Mouse (Mus musculus) testis, postnatal 14 days (tissue): ENCODE measurements around the gene Dab1.

Experiments
- DNase-seq: peaks from one replicate; pipeline ENCODE4 v3.0.0; 2021; ENCODE audit warnings: low spot score

The Dab1 gene

DNA sequence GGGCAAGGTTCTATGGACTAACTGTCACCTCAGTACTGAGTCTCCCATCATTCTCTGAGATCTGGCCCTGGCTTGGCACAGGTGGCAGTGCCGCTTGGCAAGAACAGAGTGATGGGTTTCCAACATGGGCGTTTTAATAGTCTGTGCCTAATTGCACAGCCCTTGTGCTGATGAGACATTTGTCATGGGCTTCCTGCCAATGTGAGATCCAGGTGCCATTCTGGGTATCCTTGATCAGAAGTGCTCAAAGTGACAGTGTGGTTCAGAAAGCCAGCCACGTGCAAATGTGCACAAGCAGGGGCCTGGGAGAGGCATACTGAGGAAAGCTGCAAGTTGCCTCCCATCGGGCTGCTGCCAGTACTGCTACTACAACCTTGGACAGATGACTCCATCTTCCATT is 203.5 kb downstream of the Dab1 start:
- DNase-seq = no peak

DNA sequence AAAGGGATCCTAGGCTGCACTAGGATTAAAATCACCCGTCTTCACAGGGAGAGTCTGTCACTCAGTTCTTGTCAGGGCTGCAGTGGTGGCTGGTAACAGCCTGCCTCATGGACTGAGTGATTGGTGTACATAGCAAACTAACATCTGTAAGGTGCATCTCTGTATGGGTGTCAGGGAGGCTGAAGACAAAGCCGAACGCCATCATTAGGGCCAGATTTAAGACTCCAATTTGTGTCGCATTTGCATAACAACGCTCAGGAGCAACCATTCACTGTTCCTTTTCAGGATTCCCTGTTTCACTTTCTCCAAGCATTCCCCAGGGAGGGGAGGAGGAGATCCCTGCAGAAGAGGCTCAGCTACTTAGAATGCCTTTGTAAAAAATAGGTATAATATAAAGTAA is 219.2 kb downstream of the Dab1 start:
- DNase-seq = no peak

DNA sequence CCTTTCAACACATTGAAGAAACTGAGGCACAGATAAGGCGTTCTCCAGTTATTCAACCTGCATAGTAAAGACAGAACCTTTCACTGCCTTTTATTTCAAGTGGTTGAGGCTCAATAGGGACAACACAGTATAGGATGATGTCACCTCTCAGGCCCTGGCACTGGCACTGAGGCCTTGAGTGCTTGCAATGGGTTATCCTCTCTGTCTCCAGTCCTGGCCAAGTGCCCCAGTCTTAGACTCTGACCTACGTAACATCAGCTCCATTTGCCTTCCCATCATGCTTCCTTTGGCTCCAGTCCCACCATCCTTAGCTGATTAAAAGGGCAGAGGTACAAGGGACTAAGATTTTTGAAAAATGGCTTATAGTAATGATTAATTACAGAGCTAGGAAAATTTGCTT is 220.4 kb downstream of the Dab1 start:
- DNase-seq = no peak

DNA sequence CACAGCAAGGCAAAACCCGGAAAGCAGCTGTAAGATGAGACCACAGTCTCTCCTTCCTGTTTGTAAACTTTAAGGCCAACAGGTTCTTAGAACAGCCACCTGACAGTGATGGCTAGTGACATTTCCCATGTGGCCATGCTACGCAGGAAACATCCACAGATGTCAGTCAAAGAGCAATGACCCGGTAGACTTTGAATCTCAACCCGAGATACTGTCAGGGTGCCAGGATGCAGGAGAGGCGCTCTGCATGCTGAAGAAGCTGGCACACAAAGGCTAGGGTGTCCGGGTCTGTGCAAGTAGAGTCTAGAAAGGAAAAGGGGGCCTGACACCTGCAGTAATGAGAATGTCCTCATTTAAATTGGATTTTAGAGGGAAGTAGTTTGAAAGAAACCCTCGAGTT is 222.0 kb downstream of the Dab1 start:
- no peak for DNase-seq

DNA sequence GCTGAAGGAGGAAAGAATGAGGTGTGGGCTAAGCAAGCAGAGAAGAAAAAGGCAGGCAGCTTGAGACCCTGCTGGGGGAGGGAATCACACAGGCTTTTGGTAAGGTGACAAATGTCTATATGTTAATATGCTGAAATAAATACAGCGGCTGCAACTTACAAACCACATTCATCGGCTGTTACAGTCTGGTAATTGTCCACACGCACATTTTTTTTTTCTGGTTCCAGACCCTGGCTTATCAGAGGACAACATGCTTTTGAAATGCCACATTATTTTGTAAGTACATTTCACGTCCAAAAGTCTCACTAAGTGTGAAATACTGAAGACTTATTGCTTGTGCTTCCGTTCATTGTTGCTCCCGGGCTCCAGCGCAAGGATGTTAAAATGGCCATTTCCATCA is 225.5 kb downstream of the Dab1 start:
- DNase-seq = no peak

DNA sequence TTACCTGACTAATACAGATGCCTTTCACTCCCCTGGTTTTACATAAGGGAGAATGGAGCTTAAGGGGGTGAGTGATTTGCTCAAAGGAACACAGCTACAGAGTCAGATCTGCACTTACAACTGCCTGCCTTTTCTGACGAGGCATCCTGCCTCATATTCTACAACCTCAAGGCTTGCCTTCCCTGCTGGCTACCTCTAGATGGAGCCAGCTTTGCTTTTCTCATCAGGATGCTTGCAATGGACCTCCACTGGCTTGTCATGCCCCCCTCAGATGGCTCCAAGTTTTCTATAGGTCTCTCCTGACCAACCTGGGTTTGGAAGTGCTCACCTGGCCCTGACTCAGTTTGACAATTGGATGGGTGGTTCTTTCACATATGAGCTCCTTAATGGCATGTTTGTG is 238.0 kb downstream of the Dab1 start:
- no peak for DNase-seq

DNA sequence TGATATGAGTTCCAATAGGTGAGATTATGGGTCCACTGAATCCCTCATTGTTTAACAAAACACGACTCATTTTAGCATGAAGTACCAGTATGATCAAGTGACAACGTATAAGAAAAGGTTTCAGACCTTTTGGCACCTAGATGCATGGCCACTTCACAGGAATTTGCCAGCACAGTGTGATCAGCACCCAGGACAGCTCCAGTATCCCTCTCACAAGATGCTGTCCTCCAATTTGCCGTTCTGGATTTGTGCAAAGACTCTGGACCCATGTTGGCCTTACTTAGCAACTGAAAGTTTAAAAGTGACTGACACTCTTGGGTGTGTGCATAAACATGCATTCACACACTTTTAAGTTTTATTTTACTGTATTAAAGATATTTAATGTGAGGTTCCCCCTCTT is 256.4 kb downstream of the Dab1 start:
- no peak for DNase-seq

DNA sequence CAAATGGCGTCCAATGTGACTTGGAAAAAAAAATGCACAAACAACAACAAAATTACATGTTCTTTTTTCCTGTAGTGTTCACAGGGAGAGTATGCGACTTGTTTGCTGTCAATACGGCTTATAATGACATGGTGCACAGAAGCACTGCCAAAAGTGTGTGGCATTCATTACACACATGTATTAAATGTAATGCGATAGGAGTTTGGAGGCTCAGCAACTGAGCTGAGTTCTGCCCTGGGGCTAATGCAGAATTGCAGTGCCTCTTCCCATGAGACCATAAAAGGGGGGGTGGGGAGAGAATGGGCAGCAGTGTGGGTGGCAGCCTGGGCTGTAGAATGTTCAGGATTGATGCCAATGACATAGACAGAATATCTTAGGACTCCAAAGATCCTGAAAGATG is 259.7 kb downstream of the Dab1 start:
- DNase-seq = no peak

DNA sequence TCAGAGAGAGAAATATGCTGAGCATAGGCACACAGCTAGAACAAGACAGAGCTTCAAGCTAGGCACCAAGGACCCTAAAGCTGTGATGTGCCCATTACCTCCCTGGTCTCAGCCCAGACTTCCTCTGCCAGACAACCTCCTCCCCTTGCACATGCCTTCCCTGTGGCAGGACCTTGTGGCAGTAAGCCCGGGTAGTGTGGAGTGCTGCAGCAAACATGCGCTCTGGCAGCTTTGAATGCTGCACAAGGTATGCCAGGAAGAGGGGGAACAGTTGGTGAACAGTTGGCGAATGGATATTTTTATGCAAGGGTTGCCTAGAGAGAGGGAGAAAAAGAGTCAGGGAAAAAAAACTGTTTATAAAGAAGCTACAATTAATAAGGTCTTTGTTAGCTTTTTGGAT is 262.5 kb downstream of the Dab1 start:
- no peak for DNase-seq

DNA sequence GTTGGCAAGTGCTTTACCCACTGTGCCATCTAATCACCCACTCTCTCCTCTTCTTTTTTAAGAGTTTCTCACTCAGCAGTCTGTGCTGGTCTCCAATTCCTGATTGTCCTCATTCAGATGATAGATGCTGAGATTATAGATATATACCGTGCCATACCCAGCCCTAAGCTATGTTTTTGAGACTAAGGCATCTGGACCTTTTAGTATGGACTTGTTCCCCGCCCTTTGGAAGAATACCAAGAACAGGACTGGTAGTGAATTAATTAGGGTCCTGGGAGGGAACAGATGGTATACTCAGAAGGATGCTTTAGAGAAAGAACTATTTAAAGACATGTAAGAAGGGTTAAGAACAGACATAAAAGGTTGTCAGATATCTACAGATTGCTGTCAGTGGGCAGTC is 268.9 kb downstream of the Dab1 start:
- DNase-seq = no peak

DNA sequence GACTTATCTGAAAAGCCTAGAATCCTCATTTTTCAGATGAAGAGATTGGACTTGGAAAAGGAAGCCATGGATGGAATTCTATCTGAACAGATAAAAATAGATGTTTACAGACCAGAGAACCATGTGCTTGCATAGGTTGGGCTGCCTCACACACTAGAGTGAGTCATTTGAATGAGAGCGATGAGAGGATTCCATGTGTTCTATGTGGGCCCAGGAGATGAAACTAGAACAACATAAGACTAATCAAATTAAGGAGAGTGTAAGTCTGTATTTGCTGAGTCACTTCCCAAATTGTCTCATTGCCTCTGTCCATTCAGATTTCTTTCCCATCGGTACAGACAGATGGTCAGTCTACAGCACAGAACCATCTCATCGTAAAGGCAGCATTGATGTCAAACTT is 270.0 kb downstream of the Dab1 start:
- no peak for DNase-seq

DNA sequence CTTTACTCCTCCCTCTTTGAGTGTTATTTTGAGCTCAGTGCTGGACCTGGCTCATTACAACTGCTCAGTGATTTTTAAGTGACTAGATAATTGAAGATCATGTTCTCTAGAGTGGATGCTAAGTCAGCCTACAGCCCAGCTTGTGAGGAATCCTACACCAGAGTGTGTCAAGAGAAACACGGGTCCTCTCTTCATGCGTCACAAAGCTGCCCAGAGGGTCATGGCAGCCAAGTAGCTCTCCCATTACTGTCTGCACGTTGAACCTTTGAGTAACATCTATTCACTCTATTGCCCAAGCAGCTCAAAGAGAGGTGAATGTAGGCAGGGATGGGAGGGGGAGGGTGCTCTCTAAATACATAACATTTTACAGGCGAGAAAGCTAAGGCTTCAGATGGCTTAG is 277.6 kb downstream of the Dab1 start:
- no peak for DNase-seq

DNA sequence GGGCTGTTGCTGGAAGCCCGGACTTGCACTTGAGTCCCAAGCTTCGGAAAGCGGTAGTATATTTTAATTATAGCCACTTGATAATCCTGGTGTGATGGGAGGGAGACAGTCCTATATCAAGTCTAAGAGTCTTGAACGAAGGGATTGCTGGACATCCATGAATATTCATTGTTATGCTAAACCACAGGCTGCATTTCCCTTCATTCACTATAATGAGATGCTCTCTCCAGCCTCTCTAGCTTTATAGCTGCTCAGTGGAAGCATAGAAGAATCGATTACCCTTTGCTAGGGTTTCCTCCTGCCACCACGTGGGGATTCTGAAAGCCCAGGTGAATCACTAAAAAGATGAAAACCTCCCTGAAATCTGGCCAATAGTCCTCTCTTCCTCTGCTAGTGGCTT is 278.5 kb downstream of the Dab1 start:
- DNase-seq = no peak

DNA sequence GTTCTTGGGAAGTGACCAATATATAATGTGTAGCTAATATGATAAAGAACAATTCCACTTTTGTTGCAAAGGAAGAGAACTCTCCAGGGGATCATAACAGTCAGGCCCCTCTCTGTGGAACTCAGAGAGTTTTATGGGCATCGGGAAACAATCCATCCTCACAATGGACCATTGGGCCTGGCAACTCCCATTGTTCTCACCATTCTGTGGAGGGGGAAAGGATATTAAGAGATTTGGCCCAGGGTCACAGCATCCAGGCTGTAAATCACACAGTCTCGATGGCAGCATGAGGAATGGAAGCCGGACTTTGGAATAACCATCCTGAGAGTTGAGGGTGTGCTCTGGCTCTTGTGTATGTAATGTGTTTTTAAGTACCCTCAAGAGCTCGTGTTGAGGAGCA is 292.3 kb downstream of the Dab1 start:
- no peak for DNase-seq

DNA sequence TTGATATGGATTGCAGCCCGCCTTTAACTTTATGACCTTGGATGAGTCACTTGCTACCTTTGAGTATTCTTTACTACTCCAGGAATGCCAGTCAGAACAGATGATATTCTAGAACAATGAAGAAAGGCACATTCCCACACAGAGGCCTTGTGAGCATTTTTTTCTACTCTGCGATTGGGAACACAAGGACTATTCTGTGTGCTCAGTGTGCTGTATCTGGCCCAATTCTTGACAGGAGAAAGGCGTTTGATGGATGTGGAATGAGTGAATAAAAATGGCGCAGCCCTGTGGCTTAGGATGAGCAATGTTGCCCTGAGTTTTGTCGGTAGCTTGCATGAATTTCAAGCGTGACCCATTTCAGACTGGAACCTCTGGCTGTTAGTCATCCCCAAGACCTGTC is 292.9 kb downstream of the Dab1 start:
- no peak for DNase-seq

DNA sequence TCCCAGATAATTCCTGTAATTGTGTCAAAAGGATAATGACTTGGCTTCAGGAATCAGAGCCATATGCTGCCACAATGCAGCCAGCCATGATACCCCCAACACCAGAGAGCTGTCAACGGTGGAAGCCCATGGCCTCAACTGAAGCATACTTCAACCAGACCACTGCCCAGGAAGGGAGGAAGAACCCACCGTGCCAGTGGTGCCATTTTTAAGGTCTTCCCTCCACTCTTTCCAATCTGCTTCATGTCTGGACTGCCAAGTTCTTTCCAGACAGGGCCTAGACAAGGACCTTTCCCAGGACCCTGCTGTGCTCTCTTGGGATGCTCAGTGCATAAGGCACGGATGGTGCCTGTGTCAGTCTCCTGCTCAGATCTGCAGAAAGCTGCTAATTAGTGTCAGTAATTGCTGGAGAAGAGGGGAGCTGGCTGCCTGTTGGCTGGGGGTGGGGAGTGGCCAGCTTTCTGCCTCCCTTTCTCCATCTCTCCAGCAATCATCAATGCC is 303.3 kb downstream of the Dab1 start:
- no peak for DNase-seq

DNA sequence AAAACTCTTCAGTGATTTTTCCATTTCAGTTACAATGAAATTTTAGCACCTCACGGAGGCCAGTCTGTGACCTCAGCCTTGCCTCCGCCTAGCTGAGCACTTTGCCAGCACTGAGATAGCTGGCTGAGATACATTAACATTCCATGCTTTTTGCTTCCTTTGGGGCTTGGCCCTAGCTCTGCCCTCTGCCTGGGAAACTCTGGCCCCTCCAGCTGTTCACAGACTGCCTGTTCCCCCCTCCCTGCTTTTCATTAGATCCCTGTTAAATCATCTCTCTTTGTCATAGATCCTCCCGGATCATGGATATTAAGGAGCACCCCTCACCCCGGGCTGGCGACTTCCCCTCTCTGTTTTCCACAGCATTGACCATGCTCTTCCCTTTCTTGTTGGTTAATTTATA is 307.5 kb downstream of the Dab1 start:
- DNase-seq = no peak

DNA sequence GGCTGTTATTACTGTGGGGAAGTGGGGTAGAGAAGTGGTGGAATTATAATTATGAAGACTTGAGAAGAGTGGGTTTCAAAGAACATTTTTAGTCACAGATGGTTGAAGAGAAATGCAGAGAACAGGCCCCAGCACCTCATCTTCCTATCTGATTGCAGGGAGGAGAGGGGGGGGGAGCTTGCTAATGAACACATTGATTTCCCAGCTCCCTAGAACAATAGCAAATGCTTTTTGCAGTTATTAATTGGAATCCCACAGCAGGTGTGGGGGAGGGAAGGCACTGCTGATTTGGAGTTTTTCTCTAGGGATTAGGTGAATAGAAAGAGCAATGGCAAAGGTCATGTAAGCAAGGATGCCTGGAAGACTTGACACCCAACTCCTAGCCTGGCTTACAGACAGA is 310.5 kb downstream of the Dab1 start:
- no peak for DNase-seq

DNA sequence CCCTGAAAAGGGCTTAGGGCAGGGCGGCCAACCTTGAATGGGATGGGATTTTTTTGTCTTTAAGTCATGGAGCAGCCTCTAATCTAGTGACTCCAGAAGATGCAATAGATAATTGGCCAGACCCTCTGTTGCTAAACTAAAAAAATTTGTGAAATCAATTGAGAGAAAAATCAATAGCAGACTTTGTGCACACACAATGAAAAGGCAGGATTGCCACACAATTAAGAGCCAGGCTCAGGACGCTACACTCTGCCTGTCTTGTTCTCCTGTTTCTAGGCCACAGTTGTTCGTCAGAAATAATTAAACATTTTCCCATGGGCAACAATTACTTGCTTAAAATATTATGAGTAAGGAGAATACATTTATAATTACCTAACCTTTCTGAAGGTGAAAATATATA is 315.2 kb downstream of the Dab1 start:
- no peak for DNase-seq

DNA sequence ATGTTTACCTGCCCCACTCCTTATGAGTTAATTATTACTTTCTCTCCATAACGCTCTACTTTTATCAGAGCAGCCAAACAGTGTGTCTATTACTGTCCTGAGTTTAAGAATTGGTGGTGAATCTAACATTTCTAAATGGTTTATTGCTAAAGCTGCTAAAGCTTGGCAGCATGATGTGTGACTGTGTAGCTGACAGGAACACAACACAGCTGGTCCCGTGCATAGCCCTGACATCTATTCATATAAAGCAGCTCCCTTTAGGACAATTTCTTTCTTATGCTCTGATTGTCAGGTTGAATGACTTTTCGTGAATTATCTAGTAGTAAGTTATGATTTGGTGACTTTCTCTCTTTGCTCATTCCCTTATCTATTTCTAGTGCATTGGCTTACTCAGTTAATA is 329.1 kb downstream of the Dab1 start:
- no peak for DNase-seq

DNA sequence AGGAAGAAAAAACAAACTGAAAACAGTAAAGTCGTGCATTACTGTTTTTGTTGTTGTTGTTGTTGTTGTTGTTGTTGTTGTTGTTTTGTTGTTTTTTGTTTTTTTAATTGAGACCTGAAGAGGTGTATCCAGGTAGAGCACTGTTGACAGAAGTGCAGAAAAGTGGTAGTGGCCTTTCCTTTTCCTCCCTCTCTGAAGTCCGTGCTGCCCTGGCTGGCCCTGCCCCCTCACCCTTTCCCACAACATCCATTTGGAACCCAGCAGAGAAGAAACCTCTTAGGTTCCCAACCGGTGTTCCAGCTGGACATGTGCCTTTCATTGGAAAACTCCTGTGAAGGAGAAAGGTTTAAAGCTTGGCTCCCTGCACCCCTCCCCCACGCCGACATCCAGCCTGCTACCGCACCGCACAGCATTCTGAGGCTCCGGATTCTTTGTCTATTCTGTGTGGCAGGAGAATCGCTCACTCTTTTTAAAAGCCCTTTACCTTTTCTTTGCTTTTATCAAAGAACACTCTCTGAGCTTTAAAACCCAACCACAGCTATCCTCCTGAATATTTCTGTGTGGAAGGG is 334.6 kb downstream of the Dab1 start:
- DNase-seq = no peak

DNA sequence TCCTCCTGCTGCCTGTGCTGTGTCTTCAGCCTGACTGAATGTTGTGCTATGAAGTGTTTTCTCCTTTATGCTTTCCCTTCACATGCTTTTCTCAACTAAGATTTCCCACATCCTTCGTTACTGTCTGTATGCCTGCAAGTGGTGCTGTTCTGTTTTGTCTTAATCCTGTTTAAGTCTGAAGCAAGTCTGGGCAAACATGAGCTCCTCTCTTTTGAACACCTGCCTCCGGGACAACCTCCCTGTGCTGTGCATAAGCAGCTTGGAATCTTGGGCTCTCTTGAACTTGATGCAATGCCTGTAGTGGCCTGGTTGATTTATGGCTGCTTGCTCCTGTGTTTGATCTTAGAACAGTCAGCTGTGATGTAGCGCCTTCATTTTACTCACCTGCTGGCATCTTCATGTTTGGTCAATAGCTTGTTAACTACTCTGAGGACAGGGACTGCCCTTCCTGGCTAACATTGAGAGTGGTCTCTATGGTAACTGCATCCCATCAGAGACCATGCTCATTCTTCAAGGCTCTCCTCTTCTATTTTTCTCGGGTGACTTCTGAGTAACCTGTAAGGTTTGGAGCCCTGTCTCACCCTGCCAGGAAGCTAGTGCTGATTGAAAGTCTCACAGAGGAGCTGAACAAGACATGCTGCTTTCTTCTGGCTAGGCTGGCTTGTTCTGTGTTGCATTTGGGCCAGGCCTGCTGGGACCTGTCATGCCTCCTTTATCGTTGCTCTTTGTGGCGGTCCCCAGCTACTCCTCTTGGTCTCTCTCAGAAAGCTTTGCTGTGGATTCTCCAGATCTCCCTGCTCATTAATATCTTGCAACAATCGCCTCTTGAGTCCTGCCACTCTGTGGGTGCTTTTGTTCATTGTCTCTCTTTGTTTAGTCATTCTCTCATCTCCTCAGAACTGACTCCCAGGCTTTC is 342.2 kb downstream of the Dab1 start:
- DNase-seq = no peak

DNA sequence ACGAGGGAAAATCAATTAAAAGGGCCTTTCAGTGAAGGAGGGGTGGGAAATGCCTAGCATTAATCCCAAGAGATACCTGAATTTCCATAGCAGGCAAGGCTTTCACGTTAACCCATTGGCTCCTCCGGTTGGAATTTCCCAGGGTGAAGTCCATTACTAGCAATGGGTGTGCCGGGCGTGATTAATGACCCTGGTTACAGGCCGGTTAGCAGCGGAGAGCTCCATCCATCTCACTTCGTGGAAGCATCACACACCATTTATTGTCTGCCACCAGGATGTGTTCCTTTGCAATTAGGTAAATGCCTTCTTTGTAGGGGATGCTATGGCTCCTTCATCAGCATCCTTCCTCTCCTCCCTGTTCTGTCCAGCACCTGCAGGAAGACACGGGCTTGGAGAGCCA is 350.7 kb downstream of the Dab1 start:
- no peak for DNase-seq

DNA sequence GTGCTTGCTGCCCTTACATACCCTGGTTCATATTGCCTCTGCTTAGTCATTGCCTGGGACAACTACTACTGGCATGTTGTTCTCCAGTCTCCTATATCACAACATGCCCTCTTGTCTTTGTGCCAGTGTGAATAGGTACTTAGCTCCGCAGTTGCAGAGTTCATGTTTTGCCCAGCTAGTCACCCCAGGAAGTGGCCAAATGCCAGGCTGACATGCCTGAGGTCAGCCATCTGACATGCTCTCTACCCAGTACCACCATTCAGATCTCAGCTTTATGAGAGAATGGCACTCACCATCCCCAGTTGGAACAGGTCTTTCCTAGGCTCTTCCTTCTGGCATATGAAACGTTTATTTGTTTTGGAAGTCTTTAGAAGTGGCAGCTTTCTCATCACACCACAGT is 355.4 kb downstream of the Dab1 start:
- no peak for DNase-seq
